In the genomic region with DNA sequence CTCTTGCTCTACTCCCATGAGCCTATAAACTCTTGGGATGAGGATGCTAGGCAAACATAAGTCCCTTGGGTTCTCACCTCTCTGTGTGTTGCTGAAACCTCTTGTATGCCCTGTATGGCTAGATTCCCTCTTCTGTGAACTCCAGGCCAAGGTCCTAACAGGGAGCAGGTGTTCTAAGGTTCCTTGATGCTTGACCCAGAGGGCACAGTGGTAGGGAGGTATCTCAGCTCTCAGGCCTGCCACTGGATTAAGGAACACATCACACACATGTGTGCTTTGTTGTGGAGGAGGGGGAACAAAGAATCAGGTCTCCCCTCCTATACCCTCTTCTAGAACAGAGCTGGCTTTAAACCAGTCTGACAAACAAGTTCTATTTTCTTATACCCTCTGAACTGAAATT, we compare ENCODE assay signal across 8 mouse cellular contexts. TPM values are rescaled to one million over a fixed set of nuclear protein-coding genes. Genes with fewer than 3 reads are reported as not detected.
DNase-seq lines count a peak whose midpoint lies in the region; ATAC-seq and TF ChIP-seq lines count a peak whose summit lies in the region.

A gene (minus strand): TSS at position 101 of the 400 bp plus-strand sequence.

- no peaks in the 10 kb centered on the region for H3K79me3 ChIP-seq in C2C12 (ENCODE audit: low read depth)

- H3K27ac ChIP-seq in cerebellum, adult 2 months (ENCODE audit: insufficient read depth, low read length) = no peak within 1 kb of the TSS
- no peak within 1 kb of the TSS for H3K27ac ChIP-seq in forebrain, embryonic 13.5 days
- H3K27ac ChIP-seq in intestine, embryonic 16.5 days (ENCODE audit: low read length) = no peak within 1 kb of the TSS

- TF ChIP-seq POLR2A in cerebellum, adult 2 months (IDR thresholded peaks at IDR 0.05; ENCODE audit: borderline replicate concordance, insufficient read depth, low read length) = no peak
- TF ChIP-seq POLR2A in myocyte (IDR thresholded peaks at IDR 0.05; ENCODE audit: insufficient read length, low read depth) = no peak

- H3K27me3 ChIP-seq in cerebellum, adult 2 months (ENCODE audit: control insufficient read depth, insufficient read depth, low read length) = no peaks in the 10 kb centered on the region
- H3K27me3 ChIP-seq in C2C12 (ENCODE audit: control insufficient read depth, insufficient read depth, insufficient read length) (peaks cover 13% of the 10 kb centered on the region), myocyte (ENCODE audit: control insufficient read depth, insufficient read depth, insufficient read length) (peaks cover 12% of the 10 kb centered on the region)
- H3K27me3 ChIP-seq in forebrain, embryonic 13.5 days = peaks cover 8% of the 10 kb centered on the region
- H3K27me3 ChIP-seq in intestine, embryonic 16.5 days (replicated peaks; ENCODE audit: control insufficient read depth, insufficient read depth, low read length) = no peaks in the 10 kb centered on the region

- H3ac ChIP-seq in C2C12 (ENCODE audit: control insufficient read depth, insufficient read length, low read depth) = no peak within 1 kb of the TSS
- H3ac ChIP-seq in myocyte (ENCODE audit: control insufficient read depth, insufficient read length) = no peak within 1 kb of the TSS

- H3K4me2 ChIP-seq in forebrain, embryonic 13.5 days = no peak within 1 kb of the TSS
- no peak within 1 kb of the TSS for H3K4me2 ChIP-seq in intestine, embryonic 16.5 days (ENCODE audit: low read depth, low read length)
- H3K4me2 ChIP-seq in myocyte (ENCODE audit: low read depth) = no peak within 1 kb of the TSS

- H3K9me3 ChIP-seq in forebrain, embryonic 13.5 days (replicated peaks) = no peaks in the 10 kb centered on the region
- H3K9me3 ChIP-seq in intestine, embryonic 16.5 days (ENCODE audit: control insufficient read depth, low read length) = no peaks in the 10 kb centered on the region

- no peak for ATAC-seq in forebrain, embryonic 13.5 days
- no peak for ATAC-seq in intestine, embryonic 16.5 days

- H3K4me3 ChIP-seq in cerebellum, adult 2 months (replicated peaks; ENCODE audit: insufficient read depth, low read depth, low read length) = no peak within 1 kb of the TSS
- H3K4me3 ChIP-seq in C2C12 (ENCODE audit: insufficient read depth, poor library complexity, severe bottlenecking) (no peak within 1 kb of the TSS), myocyte (no peak within 1 kb of the TSS)
- no peak within 1 kb of the TSS for H3K4me3 ChIP-seq in forebrain, embryonic 13.5 days
- H3K4me3 ChIP-seq in intestine, embryonic 16.5 days (ENCODE audit: low read length) = no peak within 1 kb of the TSS

- H3K4me1 ChIP-seq in cerebellum, adult 2 months (ENCODE audit: control insufficient read depth, insufficient read depth, low read length) = peaks cover 9% of the 10 kb centered on the region; the same call in 1 of the 2 replicates
- peaks cover 21% of the 10 kb centered on the region for H3K4me1 ChIP-seq in forebrain, embryonic 13.5 days
- H3K4me1 ChIP-seq in intestine, embryonic 16.5 days (ENCODE audit: control insufficient read depth, insufficient read depth, low read length) = peaks cover 12% of the 10 kb centered on the region

- H3K36me3 ChIP-seq in C2C12 (ENCODE audit: control insufficient read depth, insufficient read depth) (no peaks in the 10 kb centered on the region), myocyte (ENCODE audit: control insufficient read depth, insufficient read depth) (no peaks in the 10 kb centered on the region)
- no peaks in the 10 kb centered on the region for H3K36me3 ChIP-seq in forebrain, embryonic 13.5 days (ENCODE audit: poor library complexity, severe bottlenecking)
- no peaks in the 10 kb centered on the region for H3K36me3 ChIP-seq in intestine, embryonic 16.5 days (ENCODE audit: control insufficient read depth, insufficient read depth, low read length)

- no peak for TF ChIP-seq CTCF in cerebellum, adult 2 months (IDR thresholded peaks at IDR 0.05; ENCODE audit: borderline replicate concordance, insufficient read depth, low read depth, low read length)
- no peak for TF ChIP-seq CTCF in C2C12 (IDR thresholded peaks at IDR 0.05; ENCODE audit: control insufficient read depth, insufficient read depth, insufficient read length)

- DNase-seq in cerebellum, adult 2 months = no peak
- no peak for DNase-seq in cerebellum, postnatal 25 days
- no peak for DNase-seq in T-cell, adult 2 months (ENCODE audit: low spot score)
- no peak for DNase-seq in gastrocnemius, adult 8-10 months (ENCODE audit: low spot score in 2 of 2)

- H3K79me2 ChIP-seq in C2C12 (ENCODE audit: control insufficient read depth, insufficient read depth) (peaks cover 10% of the 10 kb centered on the region), myocyte (ENCODE audit: control insufficient read depth, insufficient read depth) (peaks cover 6% of the 10 kb centered on the region)

- H3K9ac ChIP-seq in forebrain, embryonic 13.5 days = no peak within 1 kb of the TSS
- H3K9ac ChIP-seq in intestine, embryonic 16.5 days (ENCODE audit: low read depth, low read length) = no peak within 1 kb of the TSS

TF ChIP-seq in C2C12, 6 proteins besides CTCF, POLR2A, EP300 and RAD21:
- TF ChIP-seq MYOG (IDR thresholded peaks at IDR 0.05; ENCODE audit: control insufficient read depth, extremely low read depth, insufficient read length) (no peak), MYOD1 (IDR thresholded peaks at IDR 0.05; ENCODE audit: control insufficient read depth, insufficient read length, low read depth) (no peak), USF1 (IDR thresholded peaks at IDR 0.05; ENCODE audit: low read depth) (no peak), CEBPB (IDR thresholded peaks at IDR 0.05; ENCODE audit: low read depth) (no peak), FOSL1 (IDR thresholded peaks at IDR 0.05; ENCODE audit: insufficient read depth, low read length, poor library complexity, severe bottlenecking) (no peak)

TF ChIP-seq in myocyte, 11 proteins besides CTCF, POLR2A, EP300 and RAD21:
- no peak for TF ChIP-seq SRF (IDR thresholded peaks at IDR 0.05; ENCODE audit: control insufficient read depth, insufficient read length, low read depth)
- no peak for TF ChIP-seq MYOD1 (IDR thresholded peaks at IDR 0.05; ENCODE audit: control insufficient read depth in 1 of 3, insufficient read length in 2 of 3, low read depth in 2 of 3)
- no peak for TF ChIP-seq POLR2AphosphoS2 (IDR thresholded peaks at IDR 0.05; ENCODE audit: insufficient read length, low read depth)
- no peak for TF ChIP-seq USF1 (IDR thresholded peaks at IDR 0.05; ENCODE audit: low read depth)
- TF ChIP-seq MYOG (IDR thresholded peaks at IDR 0.05; ENCODE audit: control insufficient read depth in 1 of 3, insufficient read depth in 1 of 3, insufficient read length in 2 of 3, low read depth in 2 of 3) = no peak
- no peak for TF ChIP-seq TCF12 (IDR thresholded peaks at IDR 0.05; ENCODE audit: insufficient read depth, poor library complexity, severe bottlenecking)
- no peak for TF ChIP-seq MAX (IDR thresholded peaks at IDR 0.05; ENCODE audit: low read depth)
- TF ChIP-seq CEBPB (IDR thresholded peaks at IDR 0.05; ENCODE audit: insufficient read depth, poor library complexity, severe bottlenecking) = no peak
- TF ChIP-seq E2F4 (IDR thresholded peaks at IDR 0.05; ENCODE audit: insufficient read depth) = no peak
- TF ChIP-seq TCF3 (IDR thresholded peaks at IDR 0.05; ENCODE audit: insufficient read length, low read depth) = no peak
- TF ChIP-seq REST (IDR thresholded peaks at IDR 0.05; ENCODE audit: insufficient read depth, insufficient read length) = no peak

RNA-seq across cellular contexts. Expression of the gene that starts here (rescaled TPM):
- polyA plus RNA-seq in cerebellum, adult 2 months (2012; rRNA removed) = 55.1 and 56.7 TPM in 2 replicates
- polyA plus RNA-seq in C2C12 (2012; fragmentation: generic; extraction: Trizol) (48.9 TPM), myocyte (2012; fragmentation: generic; extraction: Trizol) (66.8 TPM)
- polyA plus RNA-seq in forebrain, embryonic 13.5 days (2015; fragmentation: Nextera tagmentation; extraction: Ambion mirVana) = 90.6 and 94.0 TPM in 2 replicates
- polyA plus RNA-seq in intestine, embryonic 16.5 days (2015; fragmentation: Nextera tagmentation; extraction: Ambion mirVana) = 38.8 and 43.0 TPM in 2 replicates
- total RNA-seq in gastrocnemius, adult 8-10 months (2022) = 1 to 10 TPM; 4.8 to 6.5 (median 5.2) TPM
